12 mouse cellular contexts compared by ENCODE assay signal in the genomic region with DNA sequence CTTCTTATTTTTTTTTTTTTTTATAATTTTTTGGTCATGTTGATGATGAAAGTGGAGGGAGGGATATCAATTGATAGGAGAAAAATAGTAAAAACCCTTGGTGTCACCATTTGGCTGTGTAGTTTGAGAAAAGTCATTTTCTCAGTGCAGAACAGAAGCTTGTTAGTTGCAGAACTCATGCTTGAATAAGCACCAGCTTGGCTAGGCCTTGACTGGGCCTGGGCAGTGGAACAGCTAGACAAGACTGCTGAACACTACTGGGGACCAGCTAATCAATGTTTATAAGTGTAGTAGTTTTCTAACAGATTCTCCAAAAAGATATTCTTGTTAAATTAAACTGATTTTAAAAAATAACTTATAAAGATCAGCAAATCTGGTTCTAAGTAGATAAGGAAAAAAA.
A peak's percentile ranks its signal among the peaks of the same experiment; 100 is the strongest.
DNase-seq lines count a peak whose midpoint lies in the region.
"Had no signal": no experiment of that assay in that cellular context is flagged by ENCODE, and none has a peak within 500 bp of the region (broad histone marks: within the 10 kb centered on the region; RNA-seq: fewer than 3 reads in every experiment).

No protein-coding gene starts in this region.

- peak; percentile 14 to 23 for DNase-seq in cerebellum, adult 18-20 months
- no peak for DNase-seq in cerebellum, adult 11 months
- peak; percentile 14 to 53 for DNase-seq in cerebellum, postnatal 14 days
- DNase-seq in cerebellum, adult 11-12 months, result no peak
- DNase-seq in Muller cell, postnatal 12 days (ENCODE audit: inconsistent ontology term), result peak; percentile 9
- DNase-seq in heart, postnatal 4 days, result no peak
- DNase-seq: adrenal gland, adult 2 months; adrenal gland, postnatal 10 days; adrenal gland, postnatal 25 days; B cell, adult 2 months; cerebellum, adult 8-10 months; forebrain, postnatal 0 days had no signal

Comparison
In these comparisons a context has a peak if more than half of its experiments do, and no peak if none do; other contexts are left out.
1. DNase-seq: peak in cerebellum, adult 18-20 months (2 of 2), cerebellum, postnatal 14 days (2 of 2) and Muller cell, postnatal 12 days (single experiment); none in cerebellum, adult 11 months (single experiment), cerebellum, adult 11-12 months (single experiment) and heart, postnatal 4 days (single experiment).